ENCODE assay signal across 8 mouse cellular contexts in genomic region chr11:60913301-60914196, GRCm38 (mm10). TPM values are rescaled to one million over a fixed set of nuclear protein-coding genes. Genes with fewer than 3 reads are reported as not detected.
DNase-seq lines count a peak whose midpoint lies in the region; ATAC-seq and TF ChIP-seq lines count a peak whose summit lies in the region.

No protein-coding gene starts in this region.

- TF ChIP-seq POLR2A in cerebellum, adult 2 months (IDR thresholded peaks at IDR 0.05; ENCODE audit: borderline replicate concordance, insufficient read depth, low read length), result peak; percentile 56
- peak; percentile 72 for TF ChIP-seq POLR2A in olfactory bulb, adult 2 months (IDR thresholded peaks at IDR 0.05; ENCODE audit: insufficient read depth, low read depth, low read length)

- no peaks in the 10 kb centered on the region for H3K27me3 ChIP-seq in cerebellum, adult 2 months (ENCODE audit: control insufficient read depth, insufficient read depth, low read length)
- no peaks in the 10 kb centered on the region for H3K27me3 ChIP-seq in lung, embryonic 15.5 days

- peak; percentile 83 for DNase-seq in MEL-GATA-1-ER (ENCODE audit: extremely low read depth, low read depth)
- peak; percentile 93 for DNase-seq in cerebellum, adult 2 months
- peak; percentile 86 for DNase-seq in forelimb bud, embryonic 11.5 days (ENCODE audit: low read depth, low spot score)
- DNase-seq in layer of hippocampus, adult 9-10 months (ENCODE audit: low spot score), result peak; percentile 77
- peak; percentile 80 to 84 for DNase-seq in thymus, adult 18-20 months

- H3K9me3 ChIP-seq in lung, embryonic 15.5 days, result no peaks in the 10 kb centered on the region

- peak overlapping the region; percentile 97 for H3K4me3 ChIP-seq in cerebellum, adult 2 months (replicated peaks; ENCODE audit: insufficient read depth, low read depth, low read length)
- H3K4me3 ChIP-seq in lung, embryonic 15.5 days, result peak overlapping the region; percentile 93
- H3K4me3 ChIP-seq in olfactory bulb, adult 2 months (ENCODE audit: insufficient read depth, low read depth, low read length), result peak overlapping the region; percentile 76

- H3K36me3 ChIP-seq in lung, embryonic 15.5 days, result no peaks in the 10 kb centered on the region

- peak overlapping the region; percentile 76 for H3K4me2 ChIP-seq in lung, embryonic 15.5 days

- peaks cover 25% of the 10 kb centered on the region for H3K4me1 ChIP-seq in cerebellum, adult 2 months (ENCODE audit: control insufficient read depth, insufficient read depth, low read length)
- peaks cover 37% of the 10 kb centered on the region for H3K4me1 ChIP-seq in lung, embryonic 15.5 days
- H3K4me1 ChIP-seq in olfactory bulb, adult 2 months (ENCODE audit: control insufficient read depth, insufficient read depth, low read length), result peaks cover 21% of the 10 kb centered on the region

- H3K27ac ChIP-seq in cerebellum, adult 2 months (ENCODE audit: insufficient read depth, low read length), result peak overlapping the region; percentile 67
- peak overlapping the region; percentile 73 for H3K27ac ChIP-seq in lung, embryonic 15.5 days
- H3K27ac ChIP-seq in olfactory bulb, adult 2 months (ENCODE audit: insufficient read depth, low read depth, low read length), result peak overlapping the region; percentile 91

- ATAC-seq in hematopoietic stem cell, adult 5-6 weeks (replicated peaks in 1 of 2; ENCODE audit: insufficient read depth in 1 of 2, low FRiP score in 2 of 2, low TSS enrichment in 1 of 2, low read depth in 1 of 2, poor library complexity in 2 of 2, severe bottlenecking in 2 of 2), result peak; percentile 84 to 86
- peak; percentile 90 for ATAC-seq in lung, embryonic 15.5 days (ENCODE audit: borderline replicate concordance, extremely low read depth, low FRiP score, low TSS enrichment)

- TF ChIP-seq CTCF in cerebellum, adult 2 months (IDR thresholded peaks at IDR 0.05; ENCODE audit: borderline replicate concordance, insufficient read depth, low read depth, low read length), result no peak
- no peak for TF ChIP-seq CTCF in olfactory bulb, adult 2 months (IDR thresholded peaks at IDR 0.05; ENCODE audit: insufficient read depth, low read depth, low read length)

- WGBS in cerebellum, adult 2 months, result under 1% methylated on average over 86 of the region's 86 CpGs
- WGBS in lung, embryonic 15.5 days, result under 1% methylated on average over 85 of the region's 86 CpGs
- under 1% methylated on average over 86 of the region's 86 CpGs for WGBS in olfactory bulb, adult 2 months

- peak overlapping the region; percentile 85 for H3K9ac ChIP-seq in lung, embryonic 15.5 days

RNA-seq across cellular contexts. Expression of gene Natd1, which starts 1.0 kb away (rescaled TPM):
- polyA plus RNA-seq in cerebellum, adult 2 months (2012; rRNA removed), result 16.6 and 16.7 TPM in 2 replicates
- total RNA-seq in hematopoietic stem cell, adult 5-6 weeks (2017), result 1.8 and 2.1 TPM in 2 replicates
- polyA plus RNA-seq in lung, embryonic 15.5 days (2015; fragmentation: Nextera tagmentation; extraction: Ambion mirVana), result 21.3 and 26.6 TPM in 2 replicates
- not detected in 2 replicates for polyA plus RNA-seq in olfactory bulb, adult 2 months (2012; ENCODE audit: insufficient read depth, insufficient read length, low replicate concordance, missing spikeins)

RNA-seq across cellular contexts. Expression of gene Map2k3, which starts 18.3 kb away (rescaled TPM):
- 15.6 and 18.2 TPM in 2 replicates for polyA plus RNA-seq in cerebellum, adult 2 months (2012; rRNA removed)
- total RNA-seq in hematopoietic stem cell, adult 5-6 weeks (2017), result 20.5 and 23.0 TPM in 2 replicates
- polyA plus RNA-seq in lung, embryonic 15.5 days (2015; fragmentation: Nextera tagmentation; extraction: Ambion mirVana), result 109 and 115 TPM in 2 replicates
- not detected in 2 replicates for polyA plus RNA-seq in olfactory bulb, adult 2 months (2012; ENCODE audit: insufficient read depth, insufficient read length, low replicate concordance, missing spikeins)

RNA-seq across cellular contexts. Expression of gene Tmem11, which starts 34.5 kb away (rescaled TPM):
- 58.3 and 62.7 TPM in 2 replicates for polyA plus RNA-seq in cerebellum, adult 2 months (2012; rRNA removed)
- total RNA-seq in hematopoietic stem cell, adult 5-6 weeks (2017), result 72.1 and 81.6 TPM in 2 replicates
- polyA plus RNA-seq in lung, embryonic 15.5 days (2015; fragmentation: Nextera tagmentation; extraction: Ambion mirVana), result 63.6 and 67.3 TPM in 2 replicates
- polyA plus RNA-seq in olfactory bulb, adult 2 months (2012; ENCODE audit: insufficient read depth, insufficient read length, low replicate concordance, missing spikeins), result not detected in 2 replicates

Comparison
In these comparisons a context has a peak if more than half of its experiments do, and no peak if none do; other contexts are left out.
1. Peak in every context shown above with its lines: DNase-seq, ATAC-seq, H3K4me3 ChIP-seq and H3K27ac ChIP-seq.
2. RNA of gene Natd1, which starts 1.0 kb away (polyA plus RNA-seq): 21.3 to 26.6 TPM in lung, embryonic 15.5 days and 16.6 to 16.7 TPM in cerebellum, adult 2 months; not detected in olfactory bulb, adult 2 months; every median in the first group is over 10 times any median in the second.
3. RNA of gene Tmem11, which starts 34.5 kb away (polyA plus RNA-seq): 63.6 to 67.3 TPM in lung, embryonic 15.5 days and 58.3 to 62.7 TPM in cerebellum, adult 2 months; not detected in olfactory bulb, adult 2 months; every median in the first group is over 10 times any median in the second.